ENCODE assay signal across 18 mouse cellular contexts in genomic region chr7:72851346-72851745, GRCm38 (mm10).
A peak's percentile ranks its signal among the peaks of the same experiment; 100 is the strongest.
DNase-seq lines count a peak whose midpoint lies in the region; ATAC-seq lines count a peak whose summit lies in the region.
"Had no signal": no experiment of that assay in that cellular context is flagged by ENCODE, and none has a peak within 500 bp of the region (broad histone marks: within the 10 kb centered on the region; RNA-seq: fewer than 3 reads in every experiment).

No protein-coding gene starts in this region.

- H3K4me3 ChIP-seq in heart, embryonic 12.5 days, result no peak overlapping the region
- H3K4me3 ChIP-seq: embryonic facial prominence, embryonic 13.5 days; hindbrain, embryonic 10.5 days; limb, embryonic 10.5 days; midbrain, embryonic 13.5 days had no signal

- H3K4me1 ChIP-seq in heart, embryonic 12.5 days (replicated peaks), result no peaks in the 10 kb centered on the region
- H3K4me1 ChIP-seq: embryonic facial prominence, embryonic 13.5 days; hindbrain, embryonic 10.5 days; limb, embryonic 10.5 days; midbrain, embryonic 13.5 days had no signal

- 85% methylated on average over 1 of the region's 1 CpGs for WGBS in heart, embryonic 12.5 days

- DNase-seq in cerebellum, postnatal 14 days, result peak; percentile 19 to 32
- DNase-seq in cerebellum, adult 9-11 months, result no peak
- peak; percentile 16 for DNase-seq in heart, adult 8-10 months (ENCODE audit: low spot score)
- DNase-seq in lung, postnatal 36 days, result peak; percentile 6
- no peak for DNase-seq in lung, postnatal 14 days
- peak; percentile 27 for DNase-seq in skeletal muscle tissue, adult 2 months (ENCODE audit: low read depth, low spot score)
- DNase-seq in urinary bladder, postnatal 10 days (ENCODE audit: low spot score), result no peak
- DNase-seq: adrenal gland, postnatal 14 days; kidney, adult 9 months; lung, adult 2 months; thymus, adult 2 months had no signal

- H3K4me2 ChIP-seq in heart, embryonic 12.5 days, result no peak overlapping the region
- H3K4me2 ChIP-seq: embryonic facial prominence, embryonic 13.5 days; liver, embryonic 11.5 days; midbrain, embryonic 13.5 days had no signal

- H3K9me3 ChIP-seq in heart, embryonic 12.5 days (replicated peaks), result no peaks in the 10 kb centered on the region
- H3K9me3 ChIP-seq: embryonic facial prominence, embryonic 13.5 days; hindbrain, embryonic 10.5 days; limb, embryonic 10.5 days; midbrain, embryonic 13.5 days had no signal

- no peaks in the 10 kb centered on the region for H3K27me3 ChIP-seq in heart, embryonic 12.5 days (replicated peaks)
- H3K27me3 ChIP-seq: CH12.LX; embryonic facial prominence, embryonic 13.5 days; midbrain, embryonic 13.5 days had no signal

- H3K9ac ChIP-seq in heart, embryonic 12.5 days, result no peak overlapping the region
- H3K9ac ChIP-seq: embryonic facial prominence, embryonic 13.5 days; midbrain, embryonic 13.5 days had no signal

- H3K36me3 ChIP-seq in heart, embryonic 12.5 days, result no peaks in the 10 kb centered on the region
- H3K36me3 ChIP-seq: embryonic facial prominence, embryonic 13.5 days; hindbrain, embryonic 10.5 days; limb, embryonic 10.5 days; midbrain, embryonic 13.5 days had no signal

- no peak overlapping the region for H3K27ac ChIP-seq in heart, embryonic 12.5 days (ENCODE audit: poor library complexity, severe bottlenecking)
- H3K27ac ChIP-seq: embryonic facial prominence, embryonic 13.5 days; hindbrain, embryonic 10.5 days; limb, embryonic 10.5 days; midbrain, embryonic 13.5 days had no signal

- no peak for ATAC-seq in heart, embryonic 12.5 days (ENCODE audit: insufficient number of reproducible peaks, low FRiP score)
- ATAC-seq: midbrain, embryonic 13.5 days had no signal

Comparison
In these comparisons a context has a peak if more than half of its experiments do, and no peak if none do; other contexts are left out.
1. DNase-seq: peak in cerebellum, postnatal 14 days (2 of 2), heart, adult 8-10 months (single experiment), lung, postnatal 36 days (single experiment) and skeletal muscle tissue, adult 2 months (single experiment); none in cerebellum, adult 9-11 months (single experiment), lung, postnatal 14 days (single experiment) and urinary bladder, postnatal 10 days (single experiment).